ENCODE assay signal across 12 mouse cellular contexts in the genomic region with DNA sequence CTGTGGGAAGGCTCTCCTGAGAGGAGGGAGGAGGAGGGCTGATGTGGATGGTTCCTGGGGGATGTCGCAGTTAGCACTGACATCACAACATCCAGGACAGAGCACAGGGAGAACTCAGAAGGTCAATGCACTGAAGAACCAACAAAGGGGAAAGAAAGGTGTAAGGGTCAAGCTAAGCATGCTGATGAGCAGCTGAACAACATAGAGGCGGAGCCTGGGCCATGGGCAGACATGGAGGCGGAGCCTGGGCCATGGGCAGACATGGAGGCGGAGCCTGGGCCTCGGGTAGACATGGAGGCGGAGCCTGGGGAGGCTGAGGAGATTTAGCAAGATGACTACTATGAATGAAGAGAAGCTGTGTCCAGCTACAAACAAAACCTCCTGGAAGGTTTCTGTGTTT. TPM values are rescaled to one million over a fixed set of nuclear protein-coding genes. Genes with fewer than 3 reads are reported as not detected.
DNase-seq lines count a peak whose midpoint lies in the region; ATAC-seq and TF ChIP-seq lines count a peak whose summit lies in the region.
"Had no signal": no experiment of that assay in that cellular context is flagged by ENCODE, and none has a peak within 500 bp of the region (broad histone marks: within the 10 kb centered on the region; RNA-seq: fewer than 3 reads in every experiment).

No protein-coding gene starts in this region.

- H3K9ac ChIP-seq in midbrain, postnatal 0 days (replicated peaks; ENCODE audit: low read length, poor library complexity, severe bottlenecking): no peak overlapping the region
- H3K9ac ChIP-seq in midbrain, embryonic 11.5 days (ENCODE audit: low read length): no peak overlapping the region
- H3K9ac ChIP-seq: embryonic facial prominence, embryonic 13.5 days had no signal

- H3K36me3 ChIP-seq in midbrain, postnatal 0 days (ENCODE audit: insufficient read depth, low read length): peaks cover 4% of the 10 kb centered on the region; the same call in 1 of the 2 replicates
- H3K36me3 ChIP-seq in midbrain, embryonic 11.5 days (ENCODE audit: control insufficient read depth, insufficient read depth, low read length): no peaks in the 10 kb centered on the region
- H3K36me3 ChIP-seq: embryonic facial prominence, embryonic 13.5 days had no signal

- DNase-seq in cerebellum, postnatal 10 days: no peak
- DNase-seq in midbrain, postnatal 0 days (ENCODE audit: low spot score): no peak
- no peak for DNase-seq in midbrain, embryonic 11.5 days (ENCODE audit: low spot score, missing footprints)
- peak; percentile 40 for DNase-seq in kidney, postnatal 14 days
- peak; percentile 70 to 73 for DNase-seq in spleen, postnatal 4 days (ENCODE audit: low spot score in 2 of 2)
- no peak for DNase-seq in layer of hippocampus, postnatal 36 days
- no peak for DNase-seq in urinary bladder, adult 18-20 months (ENCODE audit: low spot score in 2 of 2)
- DNase-seq: heart, adult 11 months; right cerebral cortex, adult 18-20 months had no signal

- H3K4me2 ChIP-seq in midbrain, postnatal 0 days (ENCODE audit: low read depth, low read length, poor library complexity, severe bottlenecking): no peak overlapping the region
- no peak overlapping the region for H3K4me2 ChIP-seq in midbrain, embryonic 11.5 days
- H3K4me2 ChIP-seq: embryonic facial prominence, embryonic 13.5 days had no signal

- no peaks in the 10 kb centered on the region for H3K27me3 ChIP-seq in midbrain, postnatal 0 days (ENCODE audit: insufficient read depth, low read length)
- H3K27me3 ChIP-seq in midbrain, embryonic 11.5 days (ENCODE audit: control insufficient read depth, insufficient read depth, low read length): no peaks in the 10 kb centered on the region
- H3K27me3 ChIP-seq: embryonic facial prominence, embryonic 13.5 days had no signal

- TF ChIP-seq CTCF in midbrain, postnatal 0 days (IDR thresholded peaks at IDR 0.05): no peak

- H3K27ac ChIP-seq in midbrain, postnatal 0 days (ENCODE audit: low read depth, low read length): no peak overlapping the region
- H3K27ac ChIP-seq in midbrain, embryonic 11.5 days (ENCODE audit: low read depth, low read length): no peak overlapping the region
- H3K27ac ChIP-seq: embryonic facial prominence, embryonic 13.5 days had no signal

- ATAC-seq in cerebellum, adult (ENCODE audit: insufficient number of reproducible peaks, low FRiP score, low TSS enrichment): 0 out of 2 replicates have a peak, but pooled peaks have one; percentile 49
- 0 out of 2 replicates have a peak, but pooled peaks have one; percentile 34 for ATAC-seq in midbrain, postnatal 0 days (ENCODE audit: low FRiP score)
- no peak for ATAC-seq in midbrain, embryonic 11.5 days (ENCODE audit: low FRiP score)
- ATAC-seq: midbrain, embryonic 16.5 days had no signal

- no peaks in the 10 kb centered on the region for H3K9me3 ChIP-seq in midbrain, postnatal 0 days (ENCODE audit: low read length)
- no peaks in the 10 kb centered on the region for H3K9me3 ChIP-seq in midbrain, embryonic 11.5 days (ENCODE audit: control insufficient read depth, low read length)
- H3K9me3 ChIP-seq: embryonic facial prominence, embryonic 13.5 days had no signal

- H3K4me1 ChIP-seq in midbrain, postnatal 0 days (ENCODE audit: insufficient read depth, low read length): no peaks in the 10 kb centered on the region
- no peaks in the 10 kb centered on the region for H3K4me1 ChIP-seq in midbrain, embryonic 11.5 days (ENCODE audit: control insufficient read depth, insufficient read depth, low read length)

- 85% methylated on average over 6 of the region's 6 CpGs for WGBS in midbrain, postnatal 0 days
- WGBS in midbrain, embryonic 11.5 days: 84% methylated on average over 6 of the region's 6 CpGs

- H3K4me3 ChIP-seq in midbrain, postnatal 0 days (ENCODE audit: low read depth, low read length): no peak overlapping the region
- no peak overlapping the region for H3K4me3 ChIP-seq in midbrain, embryonic 11.5 days (ENCODE audit: low read depth, low read length)
- H3K4me3 ChIP-seq: embryonic facial prominence, embryonic 13.5 days had no signal

RNA-seq across cellular contexts. Expression of a gene that starts 17.8 kb away (rescaled TPM):
- 79.8 and 92.3 TPM in 2 replicates for total RNA-seq in midbrain, postnatal 0 days (2014; rRNA removed)
- 40.6 and 43.1 TPM in 2 replicates for polyA plus RNA-seq in midbrain, postnatal 0 days (2015; fragmentation: Nextera tagmentation; extraction: Ambion mirVana)
- 7.9 and 9.8 TPM in 2 replicates for polyA plus RNA-seq in midbrain, embryonic 11.5 days (2014; fragmentation: Nextera tagmentation; extraction: Ambion mirVana)
- 10 to 100 TPM; 69.8 to 73.9 TPM for total RNA-seq in layer of hippocampus, postnatal 36 days (2021)

Comparison
In these comparisons a context has a peak if more than half of its experiments do, and no peak if none do; other contexts are left out.
1. DNase-seq: peak in kidney, postnatal 14 days (single experiment) and spleen, postnatal 4 days (2 of 2); none in cerebellum, postnatal 10 days (0 of 2), midbrain, postnatal 0 days (single experiment), midbrain, embryonic 11.5 days (single experiment), layer of hippocampus, postnatal 36 days (0 of 2) and urinary bladder, adult 18-20 months (0 of 2).